Mouse (Mus musculus) lung, postnatal 0 days (tissue): ENCODE results near the gene Iqcj. TPM values are rescaled to one million over a fixed set of nuclear protein-coding genes. Genes with fewer than 3 reads are reported as not detected.

Experiments
- ATAC-seq: fragments of 200-750 bp; cut with Nextera tagmentation; 2 replicates; pipeline ENCODE4 v1.8.0; 2017; ENCODE audit warnings: moderate library complexity
- DNase-seq: peaks from one replicate; pipeline ENCODE4 v3.0.0-alpha.2; 2016; ENCODE audit warnings: low spot score
- H3K27ac ChIP-seq: fragments of 300-500 bp; sonication (generic); 2 replicates; pipeline ENCODE4 v1.5.1; 2014; ENCODE audit warnings: antibody characterized with exemption, mild to moderate bottlenecking, low read length, mixed read lengths
- H3K27me3 ChIP-seq: fragments of 300-500 bp; sonication (generic); replicated peaks from 2 replicates; pipeline ENCODE4 v1.6.1; 2014; ENCODE audit warnings: low read length, mixed read lengths; ENCODE audit not compliant: insufficient read depth
- H3K36me3 ChIP-seq: fragments of 300-500 bp; sonication (generic); 2 replicates; pipeline ENCODE4 v1.6.1; 2014; ENCODE audit warnings: low read length, mixed read lengths; ENCODE audit not compliant: insufficient read depth
- H3K4me1 ChIP-seq: fragments of 300-500 bp; sonication (generic); 2 replicates; pipeline ENCODE4 v1.6.1; 2014; ENCODE audit warnings: antibody characterized with exemption, low read depth, low read length, mixed read lengths; ENCODE audit not compliant: insufficient read depth
- H3K4me2 ChIP-seq: fragments of 300-500 bp; sonication (generic); replicated peaks from 2 replicates; pipeline ENCODE4 v1.6.1; 2014; ENCODE audit warnings: low read depth, mild to moderate bottlenecking, low read length, moderate library complexity, mixed read lengths
- H3K4me3 ChIP-seq: fragments of 300-500 bp; sonication (generic); 2 replicates; pipeline ENCODE4 v1.5.1; 2014; ENCODE audit warnings: low read depth, low read length
- H3K9ac ChIP-seq: fragments of 300-500 bp; sonication (generic); replicated peaks from 2 replicates; pipeline ENCODE4 v1.6.1; 2014; ENCODE audit warnings: low read depth, mild to moderate bottlenecking
- H3K9me3 ChIP-seq: fragments of 300-500 bp; sonication (generic); 2 replicates; pipeline ENCODE4 v1.6.1; 2016; ENCODE audit warnings: low read length, mixed read lengths
- CTCF ChIP-seq: IDR thresholded peaks from 2 replicates; pipeline ENCODE4 v1.5.1; 2016; ENCODE audit warnings: antibody characterized with exemption, mild to moderate bottlenecking
- EP300 ChIP-seq: IDR thresholded peaks from 2 replicates; pipeline ENCODE4 v1.6.1; 2016; ENCODE audit warnings: antibody characterized with exemption, mild to moderate bottlenecking, control low read depth
- WGBS: fragments of 180-500 bp; shearing (Covaris S2); extraction: QIAGEN DNeasy Blood & Tissue Kit; methylation state at CpG from one replicate; pipeline ENCODE4 v1.1.7; 2014; 5-methylcytosine and 5-hydroxymethylcytosine counted together
- polyA plus RNA-seq: library from polyadenylated mRNA; unstranded; fragments of >200 nt; fragmentation: Nextera tagmentation; extraction: Ambion mirVana; gene quantifications from 2 replicates; pipeline ENCODE4 v1.2.1, GENCODE M21; 2015

The Iqcj gene
- polyA plus RNA-seq, 1 experiment from 2014 or later: not detected

- DNase-seq (no peak), ATAC-seq (no peak)
- H3K36me3 ChIP-seq: no peaks in the 10 kb centered on the region
- no peak overlapping the region for H3K27ac ChIP-seq
- no peak overlapping the region for H3K4me2 ChIP-seq
- no peaks in the 10 kb centered on the region for H3K9me3 ChIP-seq
- 32% methylated on average over 13 of the region's 13 CpGs for WGBS
- H3K27me3 ChIP-seq: no peaks in the 10 kb centered on the region
- H3K4me3 ChIP-seq: no peak overlapping the region
- H3K4me1 ChIP-seq: no peaks in the 10 kb centered on the region
- TF ChIP-seq CTCF (no peak), EP300 (no peak)
- no peak overlapping the region for H3K9ac ChIP-seq
Observed at GRCm38 (mm10) chr3:68055071-68055470, 163.1 kb downstream of the Iqcj start.

DNA sequence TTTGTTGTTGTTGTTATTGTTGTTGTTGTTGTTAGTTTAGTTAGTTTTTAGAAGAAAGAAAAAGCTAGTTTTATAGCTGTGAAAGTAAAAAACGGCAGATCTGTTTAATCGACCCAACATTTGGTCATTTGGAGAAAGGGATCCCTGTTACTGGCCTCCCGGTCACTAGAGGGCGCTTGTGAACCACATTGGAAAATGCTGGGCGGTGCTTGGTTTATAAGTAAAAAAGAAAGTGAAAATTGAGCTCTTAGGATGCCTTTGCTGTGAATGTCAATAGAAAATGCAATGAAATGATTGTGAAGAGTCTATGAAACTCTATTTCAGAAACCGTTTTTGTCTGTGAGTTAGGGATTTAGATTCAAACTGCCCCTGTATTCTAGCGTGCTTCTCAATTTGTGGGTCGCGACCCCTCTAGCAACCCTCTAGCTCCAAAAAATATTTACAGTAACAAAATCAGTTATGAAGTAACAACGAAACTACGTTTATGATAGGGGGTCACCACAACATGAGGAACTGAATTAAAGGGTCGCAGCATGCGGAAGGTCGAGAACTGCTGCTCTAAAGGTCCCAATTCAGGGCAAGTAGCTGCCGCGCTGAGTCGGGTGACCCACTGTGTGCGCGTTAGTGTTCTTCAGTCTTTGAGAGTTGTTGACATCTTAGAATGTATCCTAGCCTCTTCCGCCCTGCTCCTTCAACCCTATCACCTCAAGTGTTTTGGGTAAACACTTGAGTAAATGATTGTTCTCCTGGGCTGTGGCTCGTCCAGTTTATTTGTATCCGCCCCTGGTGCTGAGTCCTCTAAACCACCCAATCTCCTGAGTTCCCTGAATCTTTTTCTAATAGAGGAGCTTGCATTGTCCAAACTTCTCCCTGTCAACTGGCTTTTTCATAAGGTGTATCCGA is 164.6 kb downstream of the Iqcj start:
- ATAC-seq (peak; percentile 46), DNase-seq (peak; percentile 91)
- Histone ChIP-seq H3K4me3 (peak overlapping the region; percentile 44), H3K9me3 (no peaks in the 10 kb centered on the region), H3K36me3 (no peaks in the 10 kb centered on the region), H3K4me2 (peak overlapping the region; percentile 59), H3K27me3 (no peaks in the 10 kb centered on the region), H3K4me1 (no peaks in the 10 kb centered on the region), H3K27ac (no peak overlapping the region), H3K9ac (0 out of 2 replicates have a peak overlapping the region, but pooled peaks have one; percentile 23)
- TF ChIP-seq EP300 (no peak), CTCF (peak; percentile 87)
- WGBS: 38% methylated on average over 23 of the region's 23 CpGs

DNA sequence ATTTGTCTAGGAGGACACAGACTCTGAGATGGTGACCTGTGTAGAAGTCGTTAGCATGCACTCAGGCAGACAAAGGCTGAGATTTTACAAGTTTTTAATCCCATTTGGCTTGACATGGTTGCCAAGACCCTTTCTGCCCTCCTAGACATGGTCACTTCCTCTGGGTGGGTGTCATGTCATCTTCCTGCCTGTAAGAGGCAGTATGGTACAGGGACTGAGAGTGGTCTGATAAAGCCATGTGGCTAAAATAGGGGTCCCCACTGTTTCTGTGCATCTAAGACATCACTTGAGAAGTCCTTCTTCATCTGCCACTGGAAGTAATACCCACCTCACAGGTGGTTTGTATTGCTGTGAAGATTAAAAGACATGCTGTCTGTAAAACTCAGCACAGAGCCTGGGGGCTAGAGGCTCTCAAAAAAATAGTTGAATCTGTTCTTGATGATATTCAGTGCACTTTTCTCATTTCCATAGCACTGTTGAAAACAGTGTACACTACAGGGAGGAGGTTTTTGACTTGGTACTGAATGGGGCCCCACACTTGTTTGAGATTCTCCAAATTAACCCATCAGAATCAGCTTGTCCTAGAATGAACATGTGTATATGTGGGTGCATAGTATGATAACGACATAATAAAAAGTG is 167.3 kb downstream of the Iqcj start:
- no peak overlapping the region for H3K4me2 ChIP-seq
- H3K4me3 ChIP-seq: no peak overlapping the region
- no peaks in the 10 kb centered on the region for H3K9me3 ChIP-seq
- no peaks in the 10 kb centered on the region for H3K36me3 ChIP-seq
- TF ChIP-seq EP300 (no peak), CTCF (peak; percentile 83)
- ATAC-seq (no peak), DNase-seq (peak; percentile 36)
- 43% methylated on average over 2 of the region's 2 CpGs for WGBS
- H3K27ac ChIP-seq: no peak overlapping the region
- H3K9ac ChIP-seq: no peak overlapping the region
- H3K27me3 ChIP-seq: no peaks in the 10 kb centered on the region
- H3K4me1 ChIP-seq: no peaks in the 10 kb centered on the region

DNA sequence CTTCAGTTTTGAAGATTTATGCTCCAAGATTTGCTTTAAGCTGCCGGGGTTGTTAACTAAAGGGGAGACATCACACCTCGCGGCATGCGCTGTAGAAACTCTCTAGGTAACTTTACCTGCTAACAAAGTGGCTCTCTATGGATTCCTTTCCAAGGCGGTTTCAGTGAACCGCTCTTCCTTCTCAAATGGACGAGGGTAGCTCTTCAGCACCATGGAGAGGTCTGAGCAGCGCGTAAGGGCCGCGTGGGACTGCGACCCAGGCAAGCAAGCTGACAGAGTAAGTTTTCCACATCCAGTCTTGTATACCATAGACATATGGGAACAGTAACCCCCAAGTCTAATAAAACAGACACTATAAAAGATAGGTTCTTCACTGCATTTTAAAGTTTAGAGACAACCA is 172.7 kb downstream of the Iqcj start, which contains the start of gene Schip1:
Gene Schip1, plus strand, starts transcription at position 72 of the 400 bp plus-strand sequence.
- 23% methylated on average over 12 of the region's 12 CpGs for WGBS
- Histone ChIP-seq H3K9me3 (no peaks in the 10 kb centered on the region), H3K4me2 (no peak within 1 kb of the TSS), H3K4me1 (no peaks in the 10 kb centered on the region), H3K4me3 (no peak within 1 kb of the TSS), H3K9ac (no peak within 1 kb of the TSS), H3K27me3 (no peaks in the 10 kb centered on the region), H3K36me3 (no peaks in the 10 kb centered on the region), H3K27ac (no peak within 1 kb of the TSS)
- ATAC-seq (no peak; the same call in 1 of the 2 replicates), DNase-seq (peak; percentile 78)
- no peak for TF ChIP-seq CTCF
- TF ChIP-seq EP300: no peak

DNA sequence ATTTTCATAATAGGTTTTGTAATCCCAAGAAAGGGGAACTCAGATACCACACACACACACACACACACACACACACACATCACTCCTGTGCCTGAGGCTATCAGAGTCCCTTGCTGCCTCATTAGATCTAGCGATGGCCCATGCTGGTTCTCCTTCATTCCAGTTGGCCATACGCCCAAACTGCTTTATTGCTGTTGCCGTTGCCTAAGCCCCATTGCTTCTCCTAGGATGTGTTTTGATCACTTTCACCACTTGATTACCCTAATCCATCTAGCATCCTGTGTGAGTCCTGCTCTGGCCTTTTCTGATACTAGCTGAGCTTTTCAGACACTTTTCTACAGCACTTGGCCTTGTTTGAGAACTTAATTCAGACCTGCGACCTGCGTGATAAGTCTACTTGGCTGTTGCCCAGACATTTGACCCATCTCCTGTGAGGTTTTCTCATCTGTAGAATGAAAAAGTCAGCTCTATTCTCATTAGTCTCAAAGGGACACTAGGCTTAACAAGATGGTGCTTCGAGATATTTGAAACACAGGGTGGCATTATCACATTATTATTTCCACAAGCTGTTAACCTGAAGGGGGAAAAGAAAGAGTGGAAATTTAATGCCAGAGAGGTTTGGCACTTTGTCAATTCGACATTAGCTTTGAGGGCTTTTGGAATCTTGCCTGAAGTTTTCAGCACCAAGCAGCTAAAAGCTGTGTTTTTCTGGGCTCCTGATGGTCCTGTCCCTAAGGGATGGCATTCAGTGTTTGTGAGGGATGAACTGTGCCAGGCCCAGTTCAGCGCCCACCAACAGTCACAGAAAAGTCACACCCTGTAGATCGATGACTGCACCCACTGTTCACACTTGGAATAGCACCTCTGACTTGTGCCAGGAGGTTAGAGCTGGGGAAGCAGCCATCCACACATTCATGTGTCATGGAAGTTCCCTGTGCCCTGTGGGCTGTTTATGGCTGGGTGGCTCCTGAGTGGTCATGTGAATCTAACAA is 179.7 kb downstream of the Iqcj start:
- H3K4me1 ChIP-seq: no peaks in the 10 kb centered on the region
- no peak for ATAC-seq
- no peaks in the 10 kb centered on the region for H3K27me3 ChIP-seq
- H3K36me3 ChIP-seq: no peaks in the 10 kb centered on the region
- no peaks in the 10 kb centered on the region for H3K9me3 ChIP-seq
- TF ChIP-seq EP300: no peak
- no peak for TF ChIP-seq CTCF
- whole genome bisulfite sequencing: 64% methylated on average over 9 of the region's 9 CpGs
- no peak overlapping the region for H3K4me3 ChIP-seq
- H3K4me2 ChIP-seq: no peak overlapping the region
- no peak overlapping the region for H3K9ac ChIP-seq
- no peak for DNase-seq
- H3K27ac ChIP-seq: no peak overlapping the region
